9 mouse cellular contexts compared by ENCODE assay signal in the genomic region with DNA sequence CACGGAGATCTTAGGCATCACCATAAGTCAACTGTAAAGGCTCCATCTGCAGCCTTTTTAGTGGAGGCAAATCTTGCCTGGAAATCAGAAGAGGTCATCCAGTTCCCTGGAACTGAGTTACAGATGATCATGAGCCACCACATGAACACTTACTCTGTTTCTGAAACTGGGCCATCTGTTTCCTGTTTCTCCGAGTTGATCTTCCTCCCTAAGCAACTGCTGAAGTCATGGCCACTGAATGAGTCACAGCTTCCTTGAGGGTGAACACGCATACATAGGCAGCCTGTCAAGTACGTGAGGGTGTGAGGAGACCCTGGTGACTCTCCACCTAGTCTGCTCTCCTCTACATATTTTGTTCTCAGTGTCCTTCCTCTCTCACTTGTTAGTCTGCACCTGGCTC. TPM values are rescaled to one million over a fixed set of nuclear protein-coding genes. Genes with fewer than 3 reads are reported as not detected.
DNase-seq lines count a peak whose midpoint lies in the region; ATAC-seq and TF ChIP-seq lines count a peak whose summit lies in the region.
"Had no signal": no experiment of that assay in that cellular context is flagged by ENCODE, and none has a peak within 500 bp of the region (broad histone marks: within the 10 kb centered on the region; RNA-seq: fewer than 3 reads in every experiment).

No protein-coding gene starts in this region.

- intact Hi-C loops in gastrocnemius, adult 2 months (cut with DNase I), result no loop called here

- H3K9ac ChIP-seq in intestine, embryonic 15.5 days, result no peak overlapping the region
- H3K9ac ChIP-seq: embryonic facial prominence, embryonic 15.5 days had no signal

- H3K27me3 ChIP-seq in intestine, embryonic 15.5 days (replicated peaks), result no peaks in the 10 kb centered on the region
- no peaks in the 10 kb centered on the region for H3K27me3 ChIP-seq in midbrain, embryonic 10.5 days (ENCODE audit: low read depth, poor library complexity, severe bottlenecking)
- H3K27me3 ChIP-seq: embryonic facial prominence, embryonic 15.5 days had no signal

- H3K4me3 ChIP-seq in gastrocnemius, adult 2 months, result no peak overlapping the region
- no peak overlapping the region for H3K4me3 ChIP-seq in intestine, embryonic 15.5 days (replicated peaks)
- no peak overlapping the region for H3K4me3 ChIP-seq in midbrain, embryonic 10.5 days
- H3K4me3 ChIP-seq: embryonic facial prominence, embryonic 15.5 days had no signal

- no peak for TF ChIP-seq CTCF in gastrocnemius, adult 2 months (IDR thresholded peaks at IDR 0.05)

- peak; percentile 75 for ATAC-seq in intestine, embryonic 15.5 days
- no peak for ATAC-seq in cerebellum, adult (ENCODE audit: insufficient number of reproducible peaks, low FRiP score, low TSS enrichment)

- no peaks in the 10 kb centered on the region for H3K9me3 ChIP-seq in intestine, embryonic 15.5 days
- no peaks in the 10 kb centered on the region for H3K9me3 ChIP-seq in midbrain, embryonic 10.5 days (replicated peaks)
- H3K9me3 ChIP-seq: embryonic facial prominence, embryonic 15.5 days had no signal

- H3K4me2 ChIP-seq in intestine, embryonic 15.5 days (replicated peaks), result no peak overlapping the region
- H3K4me2 ChIP-seq: embryonic facial prominence, embryonic 15.5 days had no signal

- peak; percentile 65 for DNase-seq in A20 (ENCODE audit: low read depth, low spot score)
- peak; percentile 52 for DNase-seq in MEL-GATA-1-ER (ENCODE audit: extremely low read depth, low read depth)
- DNase-seq in gastrocnemius, adult 2 months, result peak; percentile 44
- DNase-seq in liver, result peak; percentile 5
- DNase-seq in right cerebral cortex, postnatal 10 days (ENCODE audit: low spot score in 2 of 2), result peak; percentile 35 to 47
- DNase-seq in midbrain, embryonic 10.5 days (ENCODE audit: low spot score), result no peak

- no peaks in the 10 kb centered on the region for H3K4me1 ChIP-seq in intestine, embryonic 15.5 days (replicated peaks)
- H3K4me1 ChIP-seq in midbrain, embryonic 10.5 days, result no peaks in the 10 kb centered on the region
- H3K4me1 ChIP-seq: embryonic facial prominence, embryonic 15.5 days had no signal

- no peaks in the 10 kb centered on the region for H3K36me3 ChIP-seq in intestine, embryonic 15.5 days
- H3K36me3 ChIP-seq in midbrain, embryonic 10.5 days, result no peaks in the 10 kb centered on the region
- H3K36me3 ChIP-seq: embryonic facial prominence, embryonic 15.5 days had no signal

- H3K27ac ChIP-seq in gastrocnemius, adult 2 months, result peak overlapping the region; percentile 54
- H3K27ac ChIP-seq in intestine, embryonic 15.5 days, result no peak overlapping the region
- no peak overlapping the region for H3K27ac ChIP-seq in midbrain, embryonic 10.5 days (replicated peaks)
- H3K27ac ChIP-seq: embryonic facial prominence, embryonic 15.5 days had no signal

- 30% methylated on average over 4 of the region's 4 CpGs for WGBS in intestine, embryonic 15.5 days
- WGBS in midbrain, embryonic 10.5 days, result 83% methylated on average over 4 of the region's 4 CpGs

RNA-seq across cellular contexts. Expression of a gene that starts 41.4 kb away (rescaled TPM):
- 10 to 100 TPM in 1 of 2 experiments, 1 to 10 TPM in 1; 8.4 to 10.4 TPM for total RNA-seq in gastrocnemius, adult 2 months (2021)
- polyA plus RNA-seq in intestine, embryonic 15.5 days (2015; fragmentation: Nextera tagmentation; extraction: Ambion mirVana), result 14.6 TPM in 2 replicates
- polyA plus RNA-seq in midbrain, embryonic 10.5 days (2016; fragmentation: Nextera tagmentation; extraction: Ambion mirVana), result 1.3 TPM in 2 replicates
